Mouse (Mus musculus): ENCODE results near the gene Kcnk6. TPM values are rescaled to one million over a fixed set of nuclear protein-coding genes. Genes with fewer than 3 reads are reported as not detected.

Kcnk6 gene
- not detected in 2 replicates for polyA plus RNA-seq (2012; ENCODE audit: insufficient read depth, insufficient read length, low replicate concordance, missing spikeins)

- H3K4me1 ChIP-seq (ENCODE audit: control insufficient read depth, insufficient read depth, low read length) = peaks cover 8% of the 10 kb centered on the region; the same call in 1 of the 2 replicates
- 2% methylated on average over 62 of the region's 62 CpGs for WGBS
- no peak for TF ChIP-seq CTCF (IDR thresholded peaks at IDR 0.05; ENCODE audit: insufficient read depth, low read depth, low read length)
- no peak for TF ChIP-seq POLR2A (IDR thresholded peaks at IDR 0.05; ENCODE audit: insufficient read depth, low read depth, low read length)
- no peak within 1 kb of the TSS for H3K27ac ChIP-seq (ENCODE audit: insufficient read depth, low read depth, low read length)
- peak within 1 kb of the TSS; percentile 39 for H3K4me3 ChIP-seq (ENCODE audit: insufficient read depth, low read depth, low read length)
Measured at GRCm38 (mm10) chr7:29232247-29233013, at the start of gene Kcnk6. Gene Kcnk6 (minus strand): TSS chr7:29232515.

GRCm38 (mm10) chr7:29281201-29282073, 49.1 kb upstream of the Kcnk6 start, which contains the start of gene Spint2:
Gene Spint2 (minus strand): TSS chr7:29281912.
- H3K4me3 ChIP-seq (ENCODE audit: insufficient read depth, low read depth, low read length) = peak within 1 kb of the TSS; percentile 49
- H3K4me1 ChIP-seq (ENCODE audit: control insufficient read depth, insufficient read depth, low read length) = peaks cover 12% of the 10 kb centered on the region
- TF ChIP-seq CTCF (IDR thresholded peaks at IDR 0.05; ENCODE audit: insufficient read depth, low read depth, low read length) (no peak), POLR2A (IDR thresholded peaks at IDR 0.05; ENCODE audit: insufficient read depth, low read depth, low read length) (no peak)
- WGBS = under 1% methylated on average over 80 of the region's 80 CpGs
- no peak within 1 kb of the TSS for H3K27ac ChIP-seq (ENCODE audit: insufficient read depth, low read depth, low read length)

- H3K4me3 ChIP-seq (ENCODE audit: insufficient read depth, low read depth, low read length) = peak overlapping the region; percentile 49; the same call in 1 of the 2 replicates
- peaks cover 12% of the 10 kb centered on the region for H3K4me1 ChIP-seq (ENCODE audit: control insufficient read depth, insufficient read depth, low read length)
- no peak overlapping the region for H3K27ac ChIP-seq (ENCODE audit: insufficient read depth, low read depth, low read length)
- TF ChIP-seq CTCF (IDR thresholded peaks at IDR 0.05; ENCODE audit: insufficient read depth, low read depth, low read length) (no peak), POLR2A (IDR thresholded peaks at IDR 0.05; ENCODE audit: insufficient read depth, low read depth, low read length) (no peak)
- 12% methylated on average over 13 of the region's 13 CpGs for WGBS
Measured at GRCm38 (mm10) chr7:29280801-29281200, 48.5 kb upstream of the Kcnk6 start.

- Histone ChIP-seq H3K27ac (ENCODE audit: insufficient read depth, low read depth, low read length) (no peak overlapping the region), H3K4me1 (ENCODE audit: control insufficient read depth, insufficient read depth, low read length) (peaks cover 12% of the 10 kb centered on the region), H3K4me3 (ENCODE audit: insufficient read depth, low read depth, low read length) (no peak overlapping the region)
- TF ChIP-seq CTCF (IDR thresholded peaks at IDR 0.05; ENCODE audit: insufficient read depth, low read depth, low read length) (no peak), POLR2A (IDR thresholded peaks at IDR 0.05; ENCODE audit: insufficient read depth, low read depth, low read length) (no peak)
- WGBS = 91% methylated on average over 8 of the region's 8 CpGs
Measured at GRCm38 (mm10) chr7:29279924-29280323, 47.6 kb upstream of the Kcnk6 start.

GRCm38 (mm10) chr7:29279261-29279660, 46.9 kb upstream of the Kcnk6 start:
- Histone ChIP-seq H3K4me3 (ENCODE audit: insufficient read depth, low read depth, low read length) (no peak overlapping the region), H3K27ac (ENCODE audit: insufficient read depth, low read depth, low read length) (no peak overlapping the region), H3K4me1 (ENCODE audit: control insufficient read depth, insufficient read depth, low read length) (peaks cover 12% of the 10 kb centered on the region)
- TF ChIP-seq POLR2A (IDR thresholded peaks at IDR 0.05; ENCODE audit: insufficient read depth, low read depth, low read length) = no peak

- H3K27ac ChIP-seq (ENCODE audit: insufficient read depth, low read depth, low read length) = no peak overlapping the region
- WGBS = 95% methylated on average over 4 of the region's 4 CpGs
- TF ChIP-seq CTCF (IDR thresholded peaks at IDR 0.05; ENCODE audit: insufficient read depth, low read depth, low read length) (no peak), POLR2A (IDR thresholded peaks at IDR 0.05; ENCODE audit: insufficient read depth, low read depth, low read length) (no peak)
Measured at GRCm38 (mm10) chr7:29277510-29277909, 45.2 kb upstream of the Kcnk6 start.

GRCm38 (mm10) chr7:29276715-29277114, 44.4 kb upstream of the Kcnk6 start:
- no peak for TF ChIP-seq CTCF (IDR thresholded peaks at IDR 0.05; ENCODE audit: insufficient read depth, low read depth, low read length)
- no peak for TF ChIP-seq POLR2A (IDR thresholded peaks at IDR 0.05; ENCODE audit: insufficient read depth, low read depth, low read length)
- Histone ChIP-seq H3K4me1 (ENCODE audit: control insufficient read depth, insufficient read depth, low read length) (peaks cover 10% of the 10 kb centered on the region), H3K4me3 (ENCODE audit: insufficient read depth, low read depth, low read length) (no peak overlapping the region), H3K27ac (ENCODE audit: insufficient read depth, low read depth, low read length) (no peak overlapping the region)
- WGBS = 36% methylated on average over 5 of the region's 5 CpGs

More at GRCm38 (mm10) chr7:29277510-29277909, 45.2 kb upstream of the Kcnk6 start:
- peaks cover 12% of the 10 kb centered on the region for H3K4me1 ChIP-seq (ENCODE audit: control insufficient read depth, insufficient read depth, low read length)
- H3K4me3 ChIP-seq (ENCODE audit: insufficient read depth, low read depth, low read length) = no peak overlapping the region

GRCm38 (mm10) chr7:29271687-29272465, 39.6 kb upstream of the Kcnk6 start:
- Histone ChIP-seq H3K4me3 (ENCODE audit: insufficient read depth, low read depth, low read length) (no peak overlapping the region), H3K4me1 (ENCODE audit: control insufficient read depth, insufficient read depth, low read length) (peaks cover 8% of the 10 kb centered on the region), H3K27ac (ENCODE audit: insufficient read depth, low read depth, low read length) (peak overlapping the region; percentile 83)
- no peak for TF ChIP-seq POLR2A (IDR thresholded peaks at IDR 0.05; ENCODE audit: insufficient read depth, low read depth, low read length)
- TF ChIP-seq CTCF (IDR thresholded peaks at IDR 0.05; ENCODE audit: insufficient read depth, low read depth, low read length) = no peak
- WGBS = 40% methylated on average over 8 of the region's 8 CpGs

Data from olfactory bulb, adult 2 months (tissue).